Mouse (Mus musculus): ENCODE measurements around the gene Evi2a.

Gene Evi2a

DNA sequence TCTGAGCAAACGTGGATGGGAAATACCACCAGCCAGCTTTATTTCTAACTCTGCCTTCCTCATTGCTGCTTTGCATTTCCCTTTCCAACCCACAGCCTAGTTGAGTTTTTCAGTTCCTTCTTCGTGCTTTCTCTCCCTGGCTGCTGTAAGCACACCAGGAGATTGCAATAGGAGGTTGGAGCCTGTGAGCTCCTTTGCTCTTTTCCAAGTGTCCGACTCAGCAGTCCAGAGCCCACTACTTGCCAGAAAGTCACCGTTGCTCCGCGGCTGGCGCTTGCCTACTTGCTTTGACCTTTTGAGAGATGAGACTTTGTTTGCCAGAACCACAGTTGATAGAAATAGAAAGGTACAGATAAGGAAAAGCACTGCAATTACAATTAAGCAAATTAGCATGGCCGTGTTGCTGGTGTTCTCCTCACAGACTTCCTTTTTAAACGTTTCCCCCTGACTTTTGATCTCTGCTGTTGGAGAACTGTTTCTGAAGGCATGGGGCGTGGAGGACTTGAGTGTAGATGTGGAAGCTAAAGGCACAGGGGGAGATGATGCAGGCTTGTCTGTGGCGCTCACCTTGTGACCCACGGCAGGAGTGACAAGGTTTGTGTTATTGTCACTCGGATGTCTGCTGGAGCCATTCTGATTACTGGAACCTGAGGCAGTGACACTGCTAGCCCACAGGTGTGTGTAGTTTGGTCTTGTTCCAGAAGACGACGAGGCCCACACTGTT, 3.2 kb downstream of the Evi2a start:
- in situ Hi-C loops (cut with MboI, MseI): loop anchor here in 1 of 2 experiments (10.0 kb wide), 1 partner anchor 1032 kb away; the partner anchor contains the start of genes Sarm1 and Vtn

DNA sequence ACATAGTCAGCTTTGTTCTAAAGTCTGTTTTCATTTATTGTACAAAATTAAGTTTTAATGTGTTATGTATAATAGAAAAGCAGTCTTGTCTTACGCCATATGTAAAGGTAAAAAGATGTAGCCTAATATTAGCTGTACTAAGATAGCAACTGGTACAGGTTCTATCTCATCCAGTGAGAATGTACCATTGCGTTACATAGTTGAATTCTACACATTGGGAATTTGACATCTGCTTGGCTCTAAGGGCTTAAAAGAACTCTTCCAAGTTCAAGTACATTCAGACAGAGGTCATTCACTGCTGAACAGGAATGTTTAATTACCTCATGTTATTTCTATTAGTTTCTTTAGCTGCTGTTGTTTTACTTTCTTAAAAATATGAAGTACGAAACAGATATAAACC, 3.9 kb downstream of the Evi2a start:
- in situ Hi-C loops (cut with MboI, MseI): loop anchor here in 1 of 2 experiments (10.0 kb wide), 1 partner anchor 1032 kb away; the partner anchor contains the start of genes Sarm1 and Vtn

DNA sequence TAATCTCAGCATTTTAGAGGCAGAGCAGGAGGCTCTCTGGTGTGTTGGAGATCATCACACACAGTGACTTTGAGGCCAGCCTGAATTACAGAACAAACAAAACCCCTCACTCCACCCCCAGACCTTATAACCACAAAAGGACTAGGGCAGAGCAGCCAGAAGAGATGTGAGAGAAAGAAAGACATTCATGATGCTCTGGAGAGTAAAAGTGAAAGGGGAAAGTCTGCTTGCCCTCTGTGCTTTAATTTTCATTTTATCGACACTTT, 6.2 kb downstream of the Evi2a start:
- in situ Hi-C loops (cut with MboI, MseI): loop anchor here in 1 of 2 experiments (10.0 kb wide), 1 partner anchor 1029 kb away; the partner anchor contains the start of genes Sarm1 and Vtn

DNA sequence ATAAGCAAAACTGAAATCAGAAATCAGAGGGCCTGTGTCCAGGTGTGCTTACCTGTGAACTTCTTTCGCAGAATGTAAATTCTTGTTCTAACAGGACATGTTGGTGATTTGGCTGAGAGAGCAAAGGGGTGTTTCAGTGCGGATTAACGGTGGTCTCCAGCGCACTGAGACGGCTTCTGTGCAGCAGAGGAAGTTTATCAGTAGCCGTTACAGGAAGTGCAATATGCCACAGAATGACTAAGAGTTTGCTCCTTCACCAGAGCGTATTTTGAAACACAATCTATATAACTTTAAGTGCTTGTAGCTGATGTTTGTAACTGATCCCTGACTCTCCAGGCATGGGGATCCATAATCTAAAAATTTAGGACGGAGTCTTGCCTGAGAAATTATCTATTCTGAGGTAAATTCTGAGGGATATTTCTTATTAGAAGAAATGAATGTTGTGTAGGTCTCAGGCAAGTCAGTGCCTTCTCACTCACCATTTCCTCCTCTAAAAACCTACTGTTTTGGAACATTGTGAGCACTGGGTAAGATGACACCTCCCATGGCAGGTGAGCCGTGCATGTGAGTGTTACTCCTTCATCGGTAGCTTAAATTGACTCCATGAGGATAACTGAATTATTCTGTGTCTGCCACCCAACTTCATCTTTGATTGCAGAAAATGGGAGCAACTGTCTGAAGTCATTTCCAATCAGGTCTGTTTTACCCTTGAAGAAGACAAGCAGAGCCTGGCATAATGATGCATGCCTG, 6.7 kb downstream of the Evi2a start, which contains the start of gene Evi2b:
Gene Evi2b, minus strand, starts transcription at position 203 of the 750 bp plus-strand sequence.
- in situ Hi-C loops (cut with MboI, MseI): loop anchor here in 1 of 2 experiments (10.0 kb wide), 1 partner anchor 1029 kb away; the partner anchor contains the start of genes Sarm1 and Vtn

DNA sequence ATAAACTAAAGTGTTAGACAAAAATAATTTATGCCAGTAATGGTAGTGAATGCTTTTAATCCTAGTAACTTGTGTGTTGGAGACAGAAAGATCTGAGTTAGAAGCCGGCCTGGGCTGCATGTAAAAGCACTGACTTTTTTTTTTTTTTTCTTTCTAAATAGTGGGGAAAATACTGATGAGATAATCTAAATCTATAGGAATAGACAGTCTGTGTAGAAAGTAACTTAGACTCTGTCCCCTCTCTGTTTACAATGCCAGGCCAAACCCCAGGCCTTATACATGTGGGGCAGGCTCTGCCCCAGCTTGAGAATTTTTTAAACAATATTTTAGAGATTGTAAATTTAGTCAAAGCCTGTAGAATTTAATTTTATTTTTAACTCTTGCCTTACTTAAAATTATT, 7.5 kb downstream of the Evi2a start:
- in situ Hi-C loops (cut with MboI, MseI): loop anchor here in 1 of 2 experiments (10.0 kb wide), 1 partner anchor 1028 kb away; the partner anchor contains the start of genes Sarm1 and Vtn

DNA sequence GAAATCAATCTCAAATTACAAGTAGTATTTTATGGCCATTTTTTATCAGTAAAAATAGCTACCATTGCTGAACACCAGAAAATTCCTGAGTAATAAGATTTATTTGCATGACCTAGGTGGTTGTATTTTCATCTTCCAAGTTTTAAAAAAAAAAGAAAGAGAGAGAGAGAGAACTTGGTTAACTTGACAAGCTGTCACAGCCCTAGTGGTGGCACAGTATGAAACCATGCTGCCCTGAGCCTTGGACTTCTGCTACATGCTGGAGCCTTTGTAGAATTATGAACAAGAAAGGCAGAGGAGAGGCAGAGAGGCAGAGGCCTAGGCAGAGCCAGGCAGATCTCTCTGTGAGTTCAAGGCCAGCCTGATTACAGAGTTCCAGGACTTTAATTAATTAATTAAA, 8.5 kb downstream of the Evi2a start:
- in situ Hi-C loops (cut with MboI, MseI): loop anchor here in 1 of 2 experiments (10.0 kb wide), 1 partner anchor 1027 kb away; the partner anchor contains the start of genes Sarm1 and Vtn

DNA sequence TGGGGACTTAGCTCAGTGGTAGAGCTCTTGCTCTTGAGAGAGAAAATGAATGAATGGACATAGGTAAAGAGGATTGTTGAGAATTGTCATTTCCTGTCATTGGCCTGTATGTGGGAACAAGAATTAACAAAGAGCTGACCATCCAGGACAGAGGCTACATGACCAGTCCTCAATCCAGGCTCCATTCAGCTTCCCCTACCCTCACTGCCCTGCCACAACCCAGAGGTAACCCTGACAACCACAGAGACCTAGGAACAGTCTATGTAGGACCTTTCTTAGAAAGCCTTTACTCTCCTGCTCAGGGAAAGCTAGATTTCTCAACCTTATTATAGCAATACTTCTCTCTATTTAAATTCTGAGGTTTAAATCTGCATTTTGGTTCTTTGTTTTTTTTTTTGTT, 9.6 kb downstream of the Evi2a start:
- in situ Hi-C loops (cut with MboI, MseI): loop anchor here in 1 of 2 experiments (10.0 kb wide), 1 partner anchor 1026 kb away; the partner anchor contains the start of genes Sarm1 and Vtn

DNA sequence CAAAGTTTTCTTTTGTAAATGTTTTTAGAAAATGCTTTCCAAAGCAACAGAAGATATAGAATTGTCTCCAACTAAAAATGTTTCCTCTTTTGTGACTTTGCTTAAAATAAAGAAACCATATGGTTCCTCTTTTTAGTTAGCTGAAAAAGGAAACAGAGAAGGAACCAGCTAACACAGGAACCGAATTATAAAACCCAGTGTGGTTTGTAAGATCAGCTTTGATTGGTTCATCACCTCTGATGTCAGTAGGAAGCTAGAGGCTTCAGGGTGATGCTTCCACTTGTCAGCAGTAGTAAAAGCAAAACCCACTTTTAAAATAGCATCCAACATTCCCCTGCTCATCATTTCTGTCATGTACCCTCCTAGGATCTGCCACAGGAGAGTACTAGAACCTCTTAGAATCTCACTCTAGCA, 10.5 kb downstream of the Evi2a start:
- in situ Hi-C loops (cut with MboI, MseI): loop anchor here in 1 of 2 experiments (10.0 kb wide), 1 partner anchor 1025 kb away; the partner anchor contains the start of genes Sarm1 and Vtn

DNA sequence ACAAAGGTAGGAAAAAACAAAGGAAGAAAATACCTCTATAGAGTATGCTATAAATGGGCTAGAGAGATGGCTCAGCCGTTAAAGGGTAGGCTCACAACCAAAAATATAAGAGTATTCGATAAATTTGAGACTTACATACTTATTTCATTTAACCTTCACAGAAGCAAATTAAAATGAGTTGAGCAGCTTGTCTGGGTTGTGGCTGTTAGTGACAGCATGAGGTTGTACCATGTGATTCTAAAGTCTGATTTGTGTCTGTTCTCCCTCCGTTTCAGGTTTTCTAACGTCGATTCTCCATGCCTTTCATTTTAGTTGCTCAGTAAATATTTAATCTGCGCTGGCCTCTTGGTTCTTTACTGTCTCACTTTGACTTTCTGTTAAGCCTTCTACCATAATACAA, 11.1 kb downstream of the Evi2a start:
- in situ Hi-C loops (cut with MboI, MseI): no loop called here

DNA sequence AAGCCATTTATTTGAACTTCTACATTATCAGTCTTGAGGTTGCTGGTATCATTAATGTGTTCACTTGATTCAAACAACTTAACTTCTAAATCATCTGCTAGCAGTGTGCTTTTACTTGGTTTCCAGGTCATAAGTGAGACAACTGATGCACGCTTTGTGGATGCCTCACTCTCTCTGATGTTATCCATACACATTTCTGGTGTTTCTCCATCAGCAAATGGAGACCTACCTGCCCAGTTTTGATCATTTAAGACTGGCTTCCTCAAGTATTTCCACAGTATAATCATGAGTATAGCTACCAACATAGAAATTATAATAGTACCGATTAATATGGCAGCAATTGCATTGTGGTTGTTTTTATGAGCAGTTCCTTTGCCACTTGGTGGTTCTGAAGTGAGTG, 14.6 kb downstream of the Evi2a start:
- in situ Hi-C loops (cut with MboI, MseI): no loop called here

DNA sequence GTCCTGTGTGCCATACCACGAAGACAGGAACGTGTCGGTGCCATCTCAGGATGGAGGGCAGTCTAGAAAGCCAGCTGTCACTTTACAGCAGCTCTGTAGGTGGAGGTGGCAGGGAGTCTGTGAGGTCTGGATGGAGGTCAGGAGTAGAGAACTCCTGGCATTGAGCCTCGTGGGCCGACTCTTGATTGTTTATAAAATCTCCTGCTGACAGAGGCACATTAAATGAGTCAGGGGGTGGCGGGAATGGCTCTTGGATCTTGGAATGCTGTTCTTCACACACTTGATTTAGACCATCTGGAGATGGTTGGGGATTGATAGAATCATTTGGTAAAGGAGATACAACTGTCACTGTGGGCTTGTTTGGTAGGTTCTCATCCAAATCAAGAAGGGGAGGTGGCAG, 15.1 kb downstream of the Evi2a start:
- in situ Hi-C loops (cut with MboI, MseI): no loop called here

DNA sequence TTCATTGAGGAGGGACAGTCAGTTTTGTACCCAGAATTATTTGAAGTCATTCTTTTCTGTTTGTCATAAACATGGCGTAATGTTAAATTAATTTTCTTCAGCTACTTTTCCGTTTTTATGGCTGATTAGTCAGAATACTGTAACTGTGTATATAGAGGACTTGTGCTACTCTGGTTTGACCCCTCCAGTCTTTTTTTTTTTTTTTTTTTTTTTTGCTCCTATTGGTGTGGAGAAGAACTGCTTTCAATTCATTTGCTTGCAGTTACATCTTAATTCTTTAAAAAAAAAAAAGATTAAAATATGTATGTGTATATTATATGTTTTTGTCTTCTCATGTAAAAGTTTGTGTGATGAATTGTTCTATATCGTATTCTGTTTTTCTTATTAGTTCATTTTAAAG, 18.4 kb downstream of the Evi2a start:
- in situ Hi-C loops (cut with MboI, MseI): no loop called here

DNA sequence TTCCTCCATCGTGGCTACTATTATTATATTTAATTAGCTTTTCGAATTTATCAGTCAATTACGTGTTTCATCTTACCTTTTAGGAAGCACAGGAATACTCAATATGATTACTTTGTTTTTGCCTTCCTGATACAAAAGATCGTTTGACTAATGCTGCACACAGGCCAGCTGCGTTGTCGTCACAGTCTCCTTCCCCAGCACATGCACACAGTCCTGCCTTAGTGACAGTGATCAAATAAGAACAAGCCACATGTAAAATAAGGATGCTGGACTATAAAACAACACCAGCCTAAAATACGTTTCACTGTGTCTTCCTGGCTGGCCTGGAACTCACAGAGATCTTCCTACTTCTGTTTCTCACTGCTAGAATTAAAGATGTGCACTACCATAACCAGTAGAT, 25.9 kb downstream of the Evi2a start:
- in situ Hi-C loops (cut with MboI, MseI): no loop called here

DNA sequence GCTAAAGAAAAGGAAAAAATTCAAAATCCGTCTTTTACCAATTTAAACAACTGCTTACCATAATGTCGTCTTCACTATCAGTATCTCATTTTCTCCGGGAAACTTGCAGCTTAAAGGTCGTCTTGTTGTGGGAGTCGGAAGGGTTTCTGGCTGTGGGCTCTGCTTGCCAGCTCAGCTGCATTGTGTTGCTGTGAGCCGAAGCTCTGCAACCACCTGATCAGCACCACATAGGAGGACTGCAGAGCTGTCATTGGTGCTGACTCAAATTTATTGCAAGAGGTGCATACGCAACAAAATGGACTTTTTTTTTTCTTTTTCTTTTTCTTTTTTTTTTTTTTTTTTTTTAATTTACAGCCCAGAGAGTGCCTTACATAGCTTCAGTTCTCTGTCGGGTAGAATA, 26.6 kb downstream of the Evi2a start, which contains the start of gene Omg:
Gene Omg, minus strand, starts transcription at position 240 of the 400 bp plus-strand sequence.
- in situ Hi-C loops (cut with MboI, MseI): no loop called here

DNA sequence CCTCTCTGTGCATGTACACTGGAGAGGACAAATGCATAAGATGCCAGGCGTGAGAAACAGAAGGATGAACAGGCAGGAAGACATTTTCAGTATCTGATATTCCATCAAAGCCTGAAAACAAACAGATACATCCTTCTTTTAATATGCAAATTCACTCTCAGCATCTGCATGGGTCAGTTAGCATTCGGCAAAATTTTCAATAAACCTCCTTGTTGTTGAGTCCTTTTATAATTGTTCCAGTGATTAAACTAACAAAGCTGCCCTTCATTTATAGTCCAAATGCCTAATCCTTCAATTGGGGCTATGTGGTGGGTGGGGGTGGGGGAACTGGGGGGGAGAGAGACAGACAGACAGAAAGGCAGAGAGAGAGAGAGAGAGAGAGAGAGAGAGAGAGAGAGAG, 27.5 kb downstream of the Evi2a start:
- in situ Hi-C loops (cut with MboI, MseI): no loop called here

DNA sequence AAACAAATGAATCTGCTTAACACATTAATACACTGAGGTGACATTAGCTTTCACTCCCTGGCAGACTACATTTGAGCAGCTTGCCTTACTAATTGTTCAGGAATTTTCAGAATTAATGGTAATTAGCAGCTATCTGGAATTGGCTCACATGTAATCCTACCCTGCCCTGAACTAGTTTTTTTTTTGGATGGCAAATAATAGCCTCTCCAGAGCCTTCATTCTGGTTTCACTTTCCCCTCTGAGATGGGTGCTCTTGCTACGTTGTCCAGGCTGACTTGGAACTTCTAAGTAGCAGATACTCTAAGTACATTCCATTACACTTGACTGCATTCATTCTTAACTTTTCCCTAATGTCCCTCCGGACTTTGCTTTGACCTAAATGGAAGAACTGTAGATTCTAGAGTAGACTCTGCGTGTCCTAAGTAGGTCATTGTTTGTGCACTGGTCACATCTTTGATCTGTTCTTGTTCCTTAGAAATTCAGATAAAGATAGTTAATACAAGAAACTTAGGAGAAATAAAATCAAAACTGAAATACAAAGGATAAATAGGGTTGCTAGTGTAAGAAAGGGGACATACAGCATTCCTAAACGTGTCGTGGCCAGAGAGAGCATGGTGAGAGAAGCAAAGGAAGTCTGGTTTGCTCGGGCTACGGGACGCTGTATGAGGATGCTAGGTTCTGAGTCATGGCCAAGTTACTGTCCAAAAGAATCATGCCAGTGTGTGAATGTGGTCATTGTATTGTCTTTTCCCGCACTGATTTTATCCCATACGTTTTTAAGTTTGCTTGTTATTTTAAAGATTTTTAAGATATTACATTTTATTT, 35.2 kb downstream of the Evi2a start:
- in situ Hi-C loops (cut with MboI, MseI): loop anchor here in 1 of 2 experiments (5.0 kb wide), 1 partner anchor 57 kb away; no protein-coding TSS in a partner anchor

DNA sequence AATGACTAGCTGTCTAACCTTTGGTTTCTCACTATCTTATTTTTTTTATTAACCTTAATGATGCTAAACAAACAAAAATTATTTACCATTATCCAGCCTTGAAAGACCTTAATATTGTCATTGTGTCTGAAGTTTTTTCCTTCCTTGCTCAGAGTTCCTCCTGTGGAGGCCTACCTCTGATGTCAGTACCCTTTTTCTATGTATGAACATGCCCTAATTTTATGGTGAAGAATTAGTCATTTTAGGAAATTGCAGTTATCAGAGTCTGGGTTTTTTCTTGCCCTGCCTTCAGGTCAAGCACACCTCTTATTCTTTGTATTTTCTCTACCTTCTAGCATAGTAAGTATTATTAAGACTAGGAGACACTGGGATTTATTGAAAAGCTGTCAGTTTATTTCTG, 45.7 kb downstream of the Evi2a start:
- in situ Hi-C loops (cut with MboI, MseI): loop anchor here in 1 of 2 experiments (10.0 kb wide), 1 partner anchor 90 kb away; no protein-coding TSS in a partner anchor

DNA sequence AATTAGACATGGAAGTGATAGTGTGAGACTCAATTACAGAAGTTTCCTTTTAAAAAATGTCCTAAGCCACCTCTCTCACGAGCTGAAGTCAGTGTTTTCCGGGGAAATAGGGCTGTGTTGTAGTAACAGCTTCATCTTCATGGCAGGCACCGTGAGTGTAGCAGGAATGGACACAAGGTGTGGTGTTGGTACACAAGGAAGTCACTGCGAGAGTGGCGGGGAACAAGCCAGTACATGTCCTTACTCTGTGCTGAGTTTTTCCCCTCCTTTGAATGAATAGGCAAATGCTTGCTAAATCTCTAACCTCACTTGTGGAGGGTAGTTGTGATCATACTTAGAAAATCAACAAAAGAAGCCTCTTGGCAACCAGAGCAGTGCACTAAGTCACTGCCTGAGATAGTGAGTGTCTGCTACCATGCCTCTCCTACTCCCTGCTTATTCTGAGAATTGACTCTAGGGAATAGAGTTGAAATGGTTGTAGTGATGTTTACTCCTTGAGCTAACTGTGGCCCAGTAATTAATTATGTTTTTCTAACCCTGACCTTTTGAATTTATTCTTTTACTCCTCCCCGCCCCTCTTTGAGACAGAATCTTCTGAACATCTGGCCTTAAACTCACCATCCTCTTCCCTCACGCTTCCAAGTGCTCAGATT, 46.4 kb downstream of the Evi2a start:
- in situ Hi-C loops (cut with MboI, MseI): loop anchor here in 1 of 2 experiments (10.0 kb wide), 1 partner anchor 91 kb away; no protein-coding TSS in a partner anchor

DNA sequence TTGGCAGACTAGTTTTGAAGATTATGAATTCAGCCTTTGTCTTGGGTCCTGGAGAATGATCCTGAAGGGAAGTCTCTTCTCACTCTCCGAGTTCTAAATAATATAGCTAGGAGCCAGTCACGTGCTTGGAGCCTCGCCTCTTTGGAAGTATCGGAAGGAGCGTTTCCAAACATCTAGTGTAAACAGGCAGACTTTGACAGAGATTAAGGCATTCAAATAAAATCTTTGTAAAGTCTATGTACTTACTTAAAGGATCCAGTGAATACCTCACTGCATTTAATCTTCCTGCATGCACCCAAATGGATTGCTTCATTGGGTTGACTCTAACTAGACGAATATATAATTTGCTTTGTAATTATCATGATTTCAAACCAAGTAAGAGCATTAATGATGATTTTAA, 47.0 kb downstream of the Evi2a start:
- in situ Hi-C loops (cut with MboI, MseI): loop anchor here in 1 of 2 experiments (10.0 kb wide), 1 partner anchor 91 kb away; no protein-coding TSS in a partner anchor
